Mouse (Mus musculus) MEL (cell line): ENCODE measurements around the gene Nmd3. TPM values are rescaled to one million over a fixed set of nuclear protein-coding genes. Genes with fewer than 3 reads are reported as not detected.

Experiments used
- DNase-seq: peaks from one replicate; pipeline ENCODE4 v3.0.0; 2011; ENCODE audit warnings: low read depth, low spot score
- H3K27ac ChIP-seq: 2 replicates; pipeline ENCODE4 v1.5.1; 2012; ENCODE audit warnings: low read depth, mild to moderate bottlenecking, control low read depth, low read length, moderate library complexity; ENCODE audit not compliant: control insufficient read depth
- H3K27me3 ChIP-seq, 2 experiments: fragments of 150-350 bp in 1 of 2; sonication (generic) in 1 of 2; 2 replicates each; pipeline ENCODE4 v1.6.1; 2012; ENCODE audit warnings: low read length in 2 of 2, mild to moderate bottlenecking in 2 of 2, improper control_type of control experiment in 1 of 2, moderate library complexity in 1 of 2; ENCODE audit not compliant: insufficient read depth in 2 of 2, control insufficient read depth in 1 of 2
- H3K36me3 ChIP-seq, 2 experiments: 2 replicates each; pipeline ENCODE4 v1.6.1; 2012 to 2014; ENCODE audit warnings: low read length in 2 of 2, improper control_type of control experiment in 1 of 2, inconsistent platforms in 1 of 2, mild to moderate bottlenecking in 1 of 2; ENCODE audit not compliant: insufficient read depth in 2 of 2, control insufficient read depth in 1 of 2
- H3K4me1 ChIP-seq, 2 experiments: fragments of 150-350 bp in 1 of 2; sonication (generic) in 1 of 2; 2 replicates each; pipeline ENCODE4 v1.6.1; 2012; ENCODE audit warnings: low read length in 2 of 2, improper control_type of control experiment in 1 of 2, mild to moderate bottlenecking in 1 of 2; ENCODE audit not compliant: insufficient read depth in 2 of 2, control insufficient read depth in 1 of 2
- H3K4me3 ChIP-seq, 2 experiments: fragments of 150-350 bp in 1 of 2; sonication (generic) in 1 of 2; 2 replicates each; pipeline ENCODE4 v1.5.1; 2012; ENCODE audit warnings: low read depth in 2 of 2, low read length in 2 of 2, mild to moderate bottlenecking in 2 of 2, moderate library complexity in 2 of 2, control low read depth in 1 of 2, improper control_type of control experiment in 1 of 2; ENCODE audit not compliant: control insufficient read depth in 1 of 2, insufficient read depth in 1 of 2
- H3K79me2 ChIP-seq: 2 replicates; pipeline ENCODE4 v1.6.1; 2012; ENCODE audit warnings: mild to moderate bottlenecking, low read length, moderate library complexity; ENCODE audit not compliant: control insufficient read depth, poor library complexity, insufficient read depth
- H3K9ac ChIP-seq: 2 replicates; pipeline ENCODE4 v1.6.1; 2012; ENCODE audit warnings: low read depth, mild to moderate bottlenecking, control low read depth, low read length, moderate library complexity; ENCODE audit not compliant: control insufficient read depth, poor library complexity, severe bottlenecking
- H3K9me3 ChIP-seq: fragments of 150-350 bp; sonication (generic); replicated peaks from 2 replicates; pipeline ENCODE4 v1.6.1; 2012; ENCODE audit warnings: mild to moderate bottlenecking, low read length, improper control_type of control experiment, moderate library complexity; ENCODE audit not compliant: insufficient read depth
- BHLHE40 ChIP-seq: IDR thresholded peaks from 2 replicates; pipeline ENCODE4 v1.6.1; 2012; ENCODE audit warnings: low read depth, mild to moderate bottlenecking, inconsistent platforms, low read length, improper control_type of control experiment, borderline replicate concordance
- CHD2 ChIP-seq: IDR thresholded peaks from 2 replicates; pipeline ENCODE4 v1.6.1; 2011; ENCODE audit warnings: low read length, improper control_type of control experiment
- CTCF ChIP-seq, 3 experiments: IDR thresholded peaks in 2 of 3; conservative IDR thresholded peaks in 1 of 3; 2 replicates each; pipeline ENCODE4 v1.5.1; 2011 to 2012; ENCODE audit warnings: low read length in 3 of 3, low read depth in 2 of 3, mild to moderate bottlenecking in 2 of 3, improper control_type of control experiment in 1 of 3, inconsistent platforms in 1 of 3, mixed read lengths in 1 of 3, moderate library complexity in 1 of 3; ENCODE audit not compliant: control insufficient read depth in 1 of 3, insufficient read depth in 1 of 3, poor library complexity in 1 of 3, severe bottlenecking in 1 of 3
- ELF1 ChIP-seq: IDR thresholded peaks from 2 replicates; pipeline ENCODE4 v1.6.1; 2014; ENCODE audit warnings: low read depth, mild to moderate bottlenecking, inconsistent platforms, low read length, improper control_type of control experiment, moderate library complexity
- GATA1 ChIP-seq: IDR thresholded peaks from 2 replicates; pipeline ENCODE4 v1.6.1; 2011; ENCODE audit warnings: low read depth, low read length, improper control_type of control experiment
- KAT2A ChIP-seq: conservative IDR thresholded peaks from 2 replicates; pipeline ENCODE4 v1.6.1; 2012; ENCODE audit warnings: low read depth, low read length, improper control_type of control experiment, inconsistent platforms
- MAFK ChIP-seq: IDR thresholded peaks from 2 replicates; pipeline ENCODE4 v1.6.1; 2011; ENCODE audit warnings: low read depth, mild to moderate bottlenecking, low read length, improper control_type of control experiment, borderline replicate concordance
- MAX ChIP-seq: IDR thresholded peaks from 2 replicates; pipeline ENCODE4 v1.6.1; 2011; ENCODE audit warnings: low read length, improper control_type of control experiment
- MAZ ChIP-seq: IDR thresholded peaks from 2 replicates; pipeline ENCODE4 v1.6.1; 2012; ENCODE audit warnings: low read depth, mild to moderate bottlenecking, inconsistent platforms, low read length, improper control_type of control experiment
- MXI1 ChIP-seq: IDR thresholded peaks from 2 replicates; pipeline ENCODE4 v1.6.1; 2011; ENCODE audit warnings: mild to moderate bottlenecking, low read depth, low read length, improper control_type of control experiment
- POLR2A ChIP-seq, 2 experiments: IDR thresholded peaks; 2 replicates each; pipeline ENCODE4 v1.6.1; 2011 to 2012; ENCODE audit warnings: low read length in 2 of 2, mild to moderate bottlenecking in 2 of 2, control low read depth in 1 of 2, improper control_type of control experiment in 1 of 2, low read depth in 1 of 2, moderate library complexity in 1 of 2; ENCODE audit not compliant: control insufficient read depth in 1 of 2, insufficient read depth in 1 of 2, poor library complexity in 1 of 2
- RAD21 ChIP-seq: IDR thresholded peaks from 2 replicates; pipeline ENCODE4 v1.6.1; 2011; ENCODE audit warnings: mild to moderate bottlenecking, low read depth, low read length, improper control_type of control experiment
- SMC3 ChIP-seq: IDR thresholded peaks from 2 replicates; pipeline ENCODE4 v1.6.1; 2011; ENCODE audit warnings: low read depth, low read length, improper control_type of control experiment
- TBP ChIP-seq: IDR thresholded peaks from 2 replicates; pipeline ENCODE4 v1.8.0; 2011; ENCODE audit warnings: low read depth, low read length, improper control_type of control experiment
- TCF12 ChIP-seq: IDR thresholded peaks from 2 replicates; pipeline ENCODE4 v1.6.1; 2014; ENCODE audit warnings: low read depth, mild to moderate bottlenecking, inconsistent platforms, low read length, improper control_type of control experiment, moderate library complexity
- USF2 ChIP-seq, 2 experiments: IDR thresholded peaks; 2 replicates each; pipeline ENCODE4 v1.6.1; 2011 to 2012; ENCODE audit warnings: improper control_type of control experiment in 2 of 2, low read length in 2 of 2, borderline replicate concordance in 1 of 2, inconsistent platforms in 1 of 2, low read depth in 1 of 2, mild to moderate bottlenecking in 1 of 2; ENCODE audit not compliant: insufficient read depth in 1 of 2
- ZC3H11A ChIP-seq: IDR thresholded peaks from 2 replicates; pipeline ENCODE4 v1.6.1; 2012; ENCODE audit warnings: low read depth, mild to moderate bottlenecking, inconsistent platforms, low read length, improper control_type of control experiment
- ZKSCAN1 ChIP-seq: IDR thresholded peaks from 2 replicates; pipeline ENCODE4 v1.6.1; 2012; ENCODE audit warnings: low read depth, mild to moderate bottlenecking, inconsistent platforms, low read length, improper control_type of control experiment, moderate library complexity
- ZMIZ1 ChIP-seq: IDR thresholded peaks from 2 replicates; pipeline ENCODE4 v1.6.1; 2012; ENCODE audit warnings: low read depth, mild to moderate bottlenecking, inconsistent platforms, low read length, improper control_type of control experiment, moderate library complexity
- ZNF384 ChIP-seq: IDR thresholded peaks from 2 replicates; pipeline ENCODE4 v1.6.1; 2012; ENCODE audit warnings: low read depth, mild to moderate bottlenecking, inconsistent platforms, low read length, improper control_type of control experiment
- polyA plus RNA-seq, 2 experiments: library from polyadenylated mRNA; stranded (reverse) in 1 of 2; unstranded in 1 of 2; fragments of >175 nt in 1 of 2; fragments of >200 nt in 1 of 2; gene quantifications; 2 replicates each; pipeline versions ENCODE4 v1.2.1 to v1.2.4; 2012; ENCODE audit warnings: low replicate concordance in 2 of 2, low read depth in 1 of 2; ENCODE audit not compliant: insufficient read length in 2 of 2, insufficient read depth in 1 of 2, missing spikeins in 1 of 2
- total RNA-seq: library from RNA; depleted of rRNA; stranded (reverse); fragments of 300-350 nt; gene quantifications from 2 replicates; pipeline ENCODE4 v1.2.3, GENCODE M21; 2012

The Nmd3 gene
- total and polyA plus RNA-seq, 3 experiments: 189 to 956 (median 218) TPM

GRCm38 (mm10) chr3:69755968-69756367 lies 34.2 kb downstream of the Nmd3 start (continued):
- TF ChIP-seq ZMIZ1 (no peak), MXI1 (no peak)

DNA sequence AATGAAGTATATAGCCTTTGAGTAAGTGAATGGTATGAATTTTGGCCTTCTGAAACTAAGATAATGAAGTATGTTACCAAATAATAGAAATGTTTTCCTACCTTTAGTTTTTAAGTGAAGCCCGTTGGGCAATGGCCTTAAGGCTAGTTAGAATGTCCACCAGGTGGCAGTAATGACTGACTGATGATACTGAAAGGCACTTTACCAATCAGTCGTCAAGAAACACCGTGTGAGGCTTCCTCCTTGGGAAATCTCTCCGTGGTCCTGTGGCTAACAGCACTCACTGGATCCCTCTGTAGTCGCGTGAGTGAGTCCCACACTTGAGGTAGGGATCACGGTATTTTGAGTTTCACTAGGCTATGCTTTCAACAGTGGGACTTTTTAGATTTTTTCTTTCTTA lies 34.7 kb downstream of the Nmd3 start:
- H3K36me3 ChIP-seq: peaks cover 0 to 15% of the 10 kb centered on the region in 2 experiments; a peak in 2 of 4 replicates
- no peaks in the 10 kb centered on the region for H3K4me1 ChIP-seq
- peak; percentile 76 for DNase-seq
- no peaks in the 10 kb centered on the region for H3K79me2 ChIP-seq
- H3K9me3 ChIP-seq: no peaks in the 10 kb centered on the region
- no peak for TF ChIP-seq CHD2
- TF ChIP-seq RAD21: peak; percentile 39
- TF ChIP-seq MAX: no peak
- TF ChIP-seq ZNF384: no peak
- TF ChIP-seq BHLHE40: no peak
- no peak for TF ChIP-seq MAZ
- no peak for TF ChIP-seq USF2 (IDR thresholded peaks at IDR 0.05; ENCODE audit: borderline replicate concordance in 1 of 2, insufficient read depth in 1 of 2, low read depth in 1 of 2, low read length in 2 of 2)
- peak; percentile 39 to 71 (median 68); a peak in 5 of 6 replicates for TF ChIP-seq CTCF (IDR thresholded peaks at IDR 0.05 in 2 of 3, conservative IDR thresholded peaks at IDR 0.05 in 1 of 3; ENCODE audit: control insufficient read depth in 1 of 3, insufficient read depth in 1 of 3, low read depth in 2 of 3, low read length in 3 of 3, poor library complexity in 1 of 3, severe bottlenecking in 1 of 3)
- TF ChIP-seq TCF12: no peak
- no peak for TF ChIP-seq MXI1
- TF ChIP-seq KAT2A: no peak
- TF ChIP-seq ZKSCAN1: no peak
- peak; percentile 66 for TF ChIP-seq SMC3
- no peaks in the 10 kb centered on the region for H3K27me3 ChIP-seq
- H3K27ac ChIP-seq: no peak overlapping the region
- no peak overlapping the region for H3K9ac ChIP-seq
- no peak overlapping the region for H3K4me3 ChIP-seq

GRCm38 (mm10) chr3:69757456-69757855 lies 35.7 kb downstream of the Nmd3 start:
- Histone ChIP-seq H3K9me3 (no peaks in the 10 kb centered on the region), H3K4me1 (no peaks in the 10 kb centered on the region), H3K36me3 (peaks cover 0 to 14% of the 10 kb centered on the region in 2 experiments; a peak in 2 of 4 replicates), H3K27me3 (no peaks in the 10 kb centered on the region), H3K27ac (no peak overlapping the region), H3K9ac (no peak overlapping the region), H3K79me2 (no peaks in the 10 kb centered on the region), H3K4me3 (no peak overlapping the region)
- TF ChIP-seq POLR2A (IDR thresholded peaks at IDR 0.05; ENCODE audit: control insufficient read depth in 1 of 2, insufficient read depth in 1 of 2, low read depth in 1 of 2, low read length in 2 of 2, poor library complexity in 1 of 2): no peak
- no peak for TF ChIP-seq ZC3H11A
- no peak for TF ChIP-seq CTCF (IDR thresholded peaks at IDR 0.05 in 2 of 3, conservative IDR thresholded peaks at IDR 0.05 in 1 of 3; ENCODE audit: control insufficient read depth in 1 of 3, insufficient read depth in 1 of 3, low read depth in 2 of 3, low read length in 3 of 3, poor library complexity in 1 of 3, severe bottlenecking in 1 of 3)
- TF ChIP-seq TBP: no peak
- TF ChIP-seq SMC3: no peak
- TF ChIP-seq ZNF384: no peak
- TF ChIP-seq ZKSCAN1: no peak
- TF ChIP-seq GATA1: no peak
- TF ChIP-seq BHLHE40: no peak
- TF ChIP-seq MAFK: no peak
- TF ChIP-seq ELF1: no peak
- no peak for TF ChIP-seq CHD2
- DNase-seq: no peak
